Mouse (Mus musculus) G1E (cell line): ENCODE measurements at regions not wholly inside any gene's neighbourhood (a gene's known extent, or its start where the extent isn't known, plus 50 kb on each side); places are given as distances from the start of the nearest gene placed in this dataset.

ENCODE experiments used
- CTCF ChIP-seq: IDR thresholded peaks from 2 replicates; pipeline ENCODE4 v1.5.1; 2012; ENCODE audit warnings: low read depth, low read length, inconsistent platforms, mixed read lengths
- GATA2 ChIP-seq: IDR thresholded peaks from 2 replicates; pipeline ENCODE4 v1.6.1; 2012; ENCODE audit warnings: low read depth, low read length, inconsistent platforms, borderline replicate concordance
- POLR2AphosphoS5 ChIP-seq: IDR thresholded peaks from 2 replicates; pipeline ENCODE4 v1.6.1; 2012; ENCODE audit warnings: low read depth, low read length, inconsistent platforms; ENCODE audit not compliant: insufficient replicate concordance
- TAL1 ChIP-seq: conservative IDR thresholded peaks from 2 replicates; pipeline ENCODE4 v1.6.1; 2012; ENCODE audit warnings: low read depth, low read length, inconsistent platforms, mixed read lengths

DNA sequence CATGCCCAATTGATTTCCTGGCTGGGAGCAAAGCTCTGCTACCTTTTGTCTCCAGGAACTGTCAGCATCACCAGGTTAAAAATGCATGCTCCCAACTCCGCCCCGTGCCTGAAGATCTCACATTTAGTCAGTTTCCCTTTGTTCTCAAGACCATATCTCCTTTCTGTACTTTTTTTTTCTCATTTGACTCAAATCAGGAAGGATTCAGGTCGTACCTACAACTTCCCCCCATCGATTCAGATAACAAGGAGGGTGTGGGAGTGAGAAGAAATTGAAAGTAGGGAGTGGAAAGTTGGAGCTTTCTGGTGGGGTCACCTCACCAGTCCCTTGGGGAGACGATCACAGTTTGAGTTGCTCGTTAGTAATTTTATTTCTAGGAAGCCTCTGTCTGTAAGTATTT is 141.2 kb upstream of the Klf3 start:
- TF ChIP-seq CTCF (no peak), GATA2 (no peak), TAL1 (no peak), POLR2AphosphoS5 (no peak)
